Mouse (Mus musculus) A20 (cell line): ENCODE results near the gene Rfng.
"Not testable (repeated sequence)": the region's sequence is repeated elsewhere in the genome, so short reads cannot be mapped to it uniquely, and the experiment has no call there.

Experiments used
- DNase-seq: peaks from one replicate; pipeline ENCODE4 v3.0.0-alpha.2; 2011; ENCODE audit warnings: low read depth, low spot score

The Rfng gene

DNA sequence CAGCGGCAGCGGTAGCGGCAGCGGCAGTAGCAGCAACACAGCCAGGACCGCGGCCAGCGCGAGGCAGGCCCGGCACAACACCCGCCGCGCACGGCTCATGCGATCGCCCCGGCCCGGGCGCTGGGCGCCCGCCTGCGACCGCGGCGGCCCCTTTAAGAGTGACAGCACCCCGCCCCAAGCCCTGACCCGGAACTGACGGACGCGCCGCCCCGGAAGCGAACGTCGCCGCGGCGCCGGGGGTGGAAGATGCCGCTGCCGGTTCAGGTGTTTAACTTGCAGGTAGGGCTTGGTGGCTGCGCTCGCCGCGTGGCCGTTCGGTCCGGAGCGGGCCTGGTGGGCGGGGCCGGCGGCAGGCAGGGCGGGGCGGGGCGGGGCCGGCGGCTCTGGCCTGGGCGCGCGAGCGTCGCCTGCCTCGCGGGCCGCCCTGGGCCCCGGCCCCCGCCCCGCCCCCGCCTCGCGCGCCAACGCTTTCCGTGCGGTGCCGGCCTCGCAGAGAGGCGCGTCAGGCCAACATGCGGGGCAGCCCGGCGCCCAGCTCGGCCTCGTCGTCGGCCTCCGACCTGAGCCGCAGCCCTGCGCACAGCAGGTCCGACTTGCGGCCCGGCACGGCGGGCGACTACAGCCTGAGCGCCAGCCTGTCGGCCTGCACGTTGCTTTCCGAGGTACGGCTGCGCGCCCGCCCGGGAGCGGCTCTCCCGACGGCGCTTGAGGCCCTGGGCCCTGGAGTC, at the start of gene Rfng, which contains the start of gene Gps1:
Gene Rfng (minus strand): TSS at position 144 of the 728 bp plus-strand sequence.
Gene Gps1 (plus strand): TSS at position 209 of the 728 bp plus-strand sequence.
- DNase-seq: peak; percentile 87

DNA sequence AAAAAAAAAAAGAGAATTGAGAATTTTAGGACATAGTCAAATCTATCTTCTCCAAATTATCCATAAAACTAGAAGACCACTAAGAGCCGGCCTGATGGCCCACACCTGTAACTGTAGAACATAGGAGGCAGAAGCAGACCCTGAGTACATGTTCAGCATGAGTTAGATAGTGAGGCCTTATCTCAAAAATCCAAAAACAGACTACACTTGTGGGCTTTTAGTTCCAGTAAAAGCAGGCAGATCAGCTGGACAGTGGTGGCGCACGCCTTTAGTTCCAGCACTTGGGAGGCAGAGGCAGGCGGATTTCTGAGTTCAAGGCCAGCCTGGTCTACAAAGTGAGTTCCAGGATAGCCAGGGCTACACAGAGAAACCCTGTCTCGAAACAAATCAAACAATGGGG, 49.0 kb upstream of the Rfng start:
- DNase-seq: not testable (repeated sequence)

GRCm38 (mm10) chr11:120831659-120832440, 47.8 kb upstream of the Rfng start:
- DNase-seq: no peak

DNA sequence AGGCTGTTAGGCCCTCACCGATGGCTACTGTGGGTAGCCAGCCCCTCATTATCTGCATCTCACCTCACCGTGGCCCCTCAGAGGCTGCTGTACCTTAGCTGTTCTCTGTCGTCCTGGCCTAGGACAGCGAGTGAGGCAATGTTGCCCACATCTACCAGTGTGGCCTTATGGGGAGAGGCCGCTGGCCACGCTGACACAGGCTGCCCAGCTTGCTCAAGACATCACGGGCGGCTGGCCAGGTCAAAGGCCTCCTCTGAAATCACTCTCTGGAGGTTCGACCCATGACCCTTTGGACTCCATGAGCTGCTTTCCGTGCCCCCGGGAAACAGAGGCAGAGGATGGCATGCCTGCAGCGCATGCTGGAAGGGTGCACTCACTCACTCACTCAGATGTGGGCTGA, 46.7 kb upstream of the Rfng start:
- DNase-seq: no peak

GRCm38 (mm10) chr11:120829757-120830532, 45.9 kb upstream of the Rfng start:
- no peak for DNase-seq

GRCm38 (mm10) chr11:120828416-120828815, 44.4 kb upstream of the Rfng start:
- no peak for DNase-seq

- DNase-seq: no peak
Measured at GRCm38 (mm10) chr11:120826016-120826953, 42.3 kb upstream of the Rfng start.

DNA sequence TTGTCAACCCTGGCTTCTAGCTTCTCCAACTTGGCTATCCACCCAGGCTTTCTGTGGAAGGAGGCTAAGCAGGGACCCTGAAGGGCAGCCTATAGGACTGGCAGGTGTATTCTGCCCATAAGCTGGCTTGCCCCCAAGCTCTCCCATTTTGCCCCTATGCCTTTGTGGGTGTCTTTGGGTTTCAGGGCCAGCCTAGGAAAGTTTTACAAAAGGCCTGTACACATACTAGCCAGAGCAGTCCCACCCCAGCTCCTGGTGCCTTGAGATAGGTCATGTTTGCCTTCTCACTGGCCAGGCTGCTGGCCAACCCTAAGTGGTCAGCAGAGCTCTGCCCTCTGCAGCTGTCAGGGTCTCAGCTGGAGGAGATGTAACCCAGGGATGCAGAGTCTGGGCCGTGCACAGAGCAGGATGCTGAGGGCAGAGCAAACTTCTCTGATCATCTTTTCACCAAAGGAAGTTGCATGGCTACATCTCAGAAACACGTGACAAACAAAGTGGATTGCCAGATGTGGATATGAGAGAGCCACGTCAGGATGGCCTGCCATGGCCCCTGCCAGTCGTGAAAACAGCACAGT, 41.4 kb upstream of the Rfng start:
- no peak for DNase-seq

DNA sequence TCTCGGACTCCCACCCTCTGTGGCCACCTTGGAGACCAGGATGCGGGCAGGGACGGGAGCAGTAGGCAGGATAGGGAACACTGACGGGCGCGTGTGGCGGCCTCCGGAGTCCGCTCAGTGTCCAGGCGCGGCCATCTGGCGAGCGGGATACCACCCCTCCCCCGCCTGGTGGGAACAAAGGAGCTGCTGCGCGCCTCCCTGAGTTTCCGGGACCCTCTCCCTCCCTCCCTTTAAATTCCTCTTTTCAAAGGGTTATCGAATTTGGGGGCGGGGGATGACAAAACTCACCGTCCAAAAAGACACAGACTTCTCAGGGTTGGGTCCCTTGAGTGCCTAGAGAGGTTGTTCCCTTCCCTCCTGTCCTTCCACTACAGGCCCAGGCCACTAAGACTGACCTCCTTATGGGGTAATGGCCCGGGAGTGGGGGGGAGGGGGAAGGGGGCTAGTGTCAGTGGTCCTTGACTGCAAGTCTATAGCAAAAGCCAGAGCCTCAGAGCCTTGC, 40.8 kb upstream of the Rfng start:
- no peak for DNase-seq

- peak; percentile 97 for DNase-seq
Measured at GRCm38 (mm10) chr11:120823956-120824786, 40.2 kb upstream of the Rfng start, which contains the start of gene Fasn. TSS of gene Fasn (minus strand) at chr11:120824547.

DNA sequence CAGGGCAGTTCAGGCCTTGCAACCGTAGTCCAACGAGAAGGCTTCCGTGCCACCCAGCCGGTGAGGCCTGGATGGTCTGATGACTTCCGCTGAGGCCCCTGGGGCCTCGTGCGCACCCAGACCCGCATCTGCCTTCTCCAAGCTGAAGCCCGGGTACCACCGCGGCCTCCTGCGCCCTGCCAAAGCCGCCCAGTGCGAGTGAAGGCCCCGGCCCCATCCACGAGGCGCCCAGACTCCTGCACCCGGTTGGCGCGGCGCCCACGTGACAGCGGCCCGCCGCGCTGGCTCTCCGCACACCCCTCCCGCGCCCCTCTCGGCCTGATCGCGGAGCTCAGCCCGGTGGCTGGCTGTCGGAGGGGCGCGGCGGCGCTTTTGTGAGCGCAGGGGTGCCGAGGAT, 39.5 kb upstream of the Rfng start:
- no peak for DNase-seq

GRCm38 (mm10) chr11:120822831-120823550, 39.0 kb upstream of the Rfng start:
- peak; percentile 48 for DNase-seq

DNA sequence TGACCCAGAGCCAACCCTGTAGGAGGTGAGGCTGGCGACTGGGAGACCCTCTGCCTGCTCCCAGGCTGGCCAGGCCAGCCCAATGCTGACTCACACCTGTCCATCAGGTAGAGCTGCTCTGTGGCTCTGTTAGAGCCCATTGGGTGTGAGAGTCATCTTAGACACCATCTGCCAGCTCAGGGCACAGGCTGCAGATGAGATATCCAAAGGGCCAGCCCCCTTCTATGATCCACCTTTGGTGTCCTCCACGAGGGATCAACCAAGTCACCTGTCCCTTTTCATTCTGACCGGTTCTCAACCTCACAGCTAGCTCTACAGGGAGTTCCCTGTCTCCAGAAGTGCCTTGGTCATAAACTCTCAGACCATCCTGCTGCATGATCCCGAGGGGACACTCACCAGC, 38.3 kb upstream of the Rfng start:
- no peak for DNase-seq

GRCm38 (mm10) chr11:120821076-120821922, 37.3 kb upstream of the Rfng start:
- DNase-seq: no peak

GRCm38 (mm10) chr11:120820546-120820945, 36.5 kb upstream of the Rfng start:
- no peak for DNase-seq

- DNase-seq: no peak
Measured at GRCm38 (mm10) chr11:120819556-120819955, 35.5 kb upstream of the Rfng start.

GRCm38 (mm10) chr11:120818251-120818650, 34.2 kb upstream of the Rfng start:
- no peak for DNase-seq

- no peak for DNase-seq
Measured at GRCm38 (mm10) chr11:120817358-120817757, 33.4 kb upstream of the Rfng start.
